Mouse (Mus musculus) hindbrain, embryonic 12.5 days (tissue): ENCODE results near the gene Tpk1. TPM values are rescaled to one million over a fixed set of nuclear protein-coding genes. Genes with fewer than 3 reads are reported as not detected.
A peak's percentile ranks its signal among the peaks of the same experiment; 100 is the strongest.

Experiments used
- ATAC-seq: fragments of 200-750 bp; cut with Nextera tagmentation; 2 replicates; pipeline ENCODE4 v1.8.0; 2017; ENCODE audit warnings: moderate TSS enrichment; ENCODE audit not compliant: low FRiP score
- H3K27ac ChIP-seq: fragments of 300-500 bp; sonication (generic); 2 replicates; pipeline ENCODE4 v1.5.1; 2016; ENCODE audit warnings: mild to moderate bottlenecking
- H3K27me3 ChIP-seq: fragments of 300-500 bp; sonication (generic); 2 replicates; pipeline ENCODE4 v1.6.1; 2016; ENCODE audit warnings: mild to moderate bottlenecking
- H3K36me3 ChIP-seq: fragments of 300-500 bp; sonication (generic); 2 replicates; pipeline ENCODE4 v1.6.1; 2016; ENCODE audit warnings: mild to moderate bottlenecking
- H3K4me1 ChIP-seq: fragments of 300-500 bp; sonication (generic); 2 replicates; pipeline ENCODE4 v1.6.1; 2016
- H3K4me2 ChIP-seq: fragments of 300-500 bp; sonication (generic); replicated peaks from 2 replicates; pipeline ENCODE4 v1.6.1; 2016; ENCODE audit warnings: mild to moderate bottlenecking
- H3K4me3 ChIP-seq: fragments of 300-500 bp; sonication (generic); 2 replicates; pipeline ENCODE4 v1.5.1; 2016; ENCODE audit warnings: mild to moderate bottlenecking
- H3K9ac ChIP-seq: fragments of 300-500 bp; sonication (generic); 2 replicates; pipeline ENCODE4 v1.6.1; 2016; ENCODE audit warnings: mild to moderate bottlenecking, moderate library complexity
- H3K9me3 ChIP-seq: fragments of 300-500 bp; sonication (generic); replicated peaks from 2 replicates; pipeline ENCODE4 v1.6.1; 2016; ENCODE audit warnings: mild to moderate bottlenecking
- WGBS: fragments of 180-500 bp; shearing (Covaris S2); methylation state at CpG from one replicate; pipeline ENCODE4 v1.1.7; 2016; 5-methylcytosine and 5-hydroxymethylcytosine counted together
- polyA plus RNA-seq: library from polyadenylated mRNA; unstranded; fragments of >200 nt; fragmentation: Nextera tagmentation; extraction: Ambion mirVana; gene quantifications from 2 replicates; pipeline ENCODE4 v1.2.1, GENCODE M21; 2016

The Tpk1 gene
- polyA plus RNA-seq, 1 experiment from 2014 or later, result 7.2 TPM

DNA sequence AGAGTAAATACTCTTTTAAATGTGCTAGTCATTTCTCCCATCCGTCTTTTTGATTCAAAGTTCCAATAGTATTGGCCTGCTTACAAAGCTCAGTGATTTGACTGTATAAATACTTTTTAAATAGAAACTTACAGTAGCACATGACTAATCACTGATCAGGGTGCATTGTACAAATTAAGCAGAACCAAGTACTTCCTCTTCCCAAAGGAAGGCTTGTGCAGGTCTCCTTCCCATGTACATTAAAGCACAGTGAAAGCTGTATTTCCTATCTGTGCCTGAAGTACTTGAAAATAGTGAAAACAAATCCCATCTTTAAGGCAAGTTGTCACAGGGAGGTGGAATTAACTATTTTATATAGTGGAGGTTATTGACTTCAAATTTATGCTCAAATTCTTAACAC is 119.5 kb downstream of the Tpk1 start:
- Histone ChIP-seq H3K9ac (no peak overlapping the region), H3K4me2 (no peak overlapping the region), H3K9me3 (no peaks in the 10 kb centered on the region), H3K4me1 (no peaks in the 10 kb centered on the region), H3K27me3 (no peaks in the 10 kb centered on the region), H3K27ac (no peak overlapping the region), H3K4me3 (no peak overlapping the region), H3K36me3 (no peaks in the 10 kb centered on the region)
- 94% methylated on average over 1 of the region's 1 CpGs for WGBS
- no peak for ATAC-seq

DNA sequence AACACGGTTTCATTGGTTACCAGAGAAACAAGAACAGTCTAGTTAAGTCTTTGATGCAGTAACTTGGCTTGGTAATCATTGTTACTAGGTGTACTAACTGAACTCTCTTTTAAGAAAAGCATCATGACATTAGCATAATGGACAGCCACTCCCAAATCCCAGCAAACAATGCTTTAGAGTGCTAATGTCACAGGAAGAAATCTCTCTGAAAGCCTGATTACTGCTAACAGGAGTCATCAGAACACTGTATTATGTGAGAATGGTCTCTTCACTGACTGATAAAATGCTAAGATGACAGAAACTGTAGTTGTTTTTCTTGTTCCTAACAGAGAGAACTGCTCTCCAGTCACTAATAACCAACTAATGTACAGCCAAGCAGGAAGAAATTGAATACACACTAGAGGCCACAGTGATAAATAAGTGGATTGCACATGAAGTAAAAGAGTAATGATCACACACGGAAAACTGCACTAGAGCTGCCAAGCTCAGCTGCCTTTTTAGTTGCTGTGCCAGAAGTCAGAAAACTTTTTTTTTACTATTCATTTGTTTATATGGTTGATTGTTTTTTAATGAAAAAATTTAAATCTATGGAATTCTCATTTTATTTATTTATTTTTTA is 128.7 kb downstream of the Tpk1 start:
- Histone ChIP-seq H3K9ac (no peak overlapping the region), H3K27ac (no peak overlapping the region), H3K4me2 (no peak overlapping the region), H3K4me3 (no peak overlapping the region), H3K36me3 (no peaks in the 10 kb centered on the region), H3K27me3 (no peaks in the 10 kb centered on the region), H3K4me1 (no peaks in the 10 kb centered on the region), H3K9me3 (no peaks in the 10 kb centered on the region)
- 90% methylated on average over 2 of the region's 2 CpGs for WGBS
- no peak for ATAC-seq

GRCm38 (mm10) chr6:43535459-43535858 is 130.6 kb downstream of the Tpk1 start:
- no peaks in the 10 kb centered on the region for H3K9me3 ChIP-seq
- ATAC-seq, result no peak
- WGBS, result 95% methylated on average over 2 of the region's 2 CpGs
- H3K27me3 ChIP-seq, result no peaks in the 10 kb centered on the region
- H3K36me3 ChIP-seq, result no peaks in the 10 kb centered on the region
- no peak overlapping the region for H3K4me2 ChIP-seq
- no peaks in the 10 kb centered on the region for H3K4me1 ChIP-seq
- H3K27ac ChIP-seq, result no peak overlapping the region
- no peak overlapping the region for H3K4me3 ChIP-seq
- H3K9ac ChIP-seq, result no peak overlapping the region

DNA sequence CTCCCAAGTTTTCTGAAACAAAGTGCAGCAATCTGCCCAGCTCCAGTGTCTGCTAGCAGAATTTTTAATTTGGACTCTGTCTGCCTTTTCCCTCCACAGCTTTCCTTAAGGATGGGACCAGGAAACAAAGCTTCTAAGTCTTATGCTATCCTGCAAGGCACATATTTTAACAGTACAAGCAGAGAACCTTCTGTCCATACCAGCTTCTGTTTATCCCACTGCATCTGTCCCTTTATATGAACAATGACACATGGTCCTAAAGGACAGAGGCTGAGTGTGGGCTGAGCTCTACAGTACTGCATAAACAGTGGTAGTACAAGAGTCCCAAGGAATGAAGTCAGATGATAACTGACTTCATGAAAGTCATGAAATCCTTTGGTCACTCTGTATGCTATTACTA is 132.8 kb downstream of the Tpk1 start:
- Histone ChIP-seq H3K36me3 (no peaks in the 10 kb centered on the region), H3K4me1 (no peaks in the 10 kb centered on the region), H3K4me2 (no peak overlapping the region), H3K9ac (no peak overlapping the region), H3K9me3 (no peaks in the 10 kb centered on the region), H3K4me3 (no peak overlapping the region), H3K27ac (no peak overlapping the region), H3K27me3 (no peaks in the 10 kb centered on the region)
- no peak for ATAC-seq

DNA sequence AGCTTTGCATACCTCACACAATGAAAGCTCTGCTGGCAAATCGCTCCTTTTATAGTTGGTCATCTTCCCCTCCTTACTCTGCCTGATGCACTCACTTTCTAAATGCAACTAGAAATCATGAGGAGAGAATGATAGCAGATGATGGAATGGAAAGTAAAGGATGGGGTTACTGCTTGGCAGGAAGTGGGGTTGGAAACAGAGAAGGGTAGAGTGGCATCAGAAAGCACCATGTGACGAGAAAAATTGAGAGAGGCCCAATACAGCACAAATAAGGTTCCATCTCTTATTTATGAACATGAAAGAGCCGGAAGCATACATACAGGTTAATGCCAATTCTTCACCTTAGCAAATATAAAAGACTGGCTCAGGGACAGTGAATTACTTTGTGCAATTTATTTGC is 133.3 kb downstream of the Tpk1 start:
- WGBS, result 85% methylated on average over 3 of the region's 3 CpGs
- H3K4me2 ChIP-seq, result no peak overlapping the region
- no peaks in the 10 kb centered on the region for H3K9me3 ChIP-seq
- no peaks in the 10 kb centered on the region for H3K27me3 ChIP-seq
- H3K4me3 ChIP-seq, result no peak overlapping the region
- H3K36me3 ChIP-seq, result no peaks in the 10 kb centered on the region
- no peak overlapping the region for H3K27ac ChIP-seq
- no peak overlapping the region for H3K9ac ChIP-seq
- no peaks in the 10 kb centered on the region for H3K4me1 ChIP-seq
- no peak for ATAC-seq

- H3K36me3 ChIP-seq, result no peaks in the 10 kb centered on the region
- H3K4me1 ChIP-seq, result no peaks in the 10 kb centered on the region
- ATAC-seq, result no peak
- H3K9ac ChIP-seq, result no peak overlapping the region
- no peaks in the 10 kb centered on the region for H3K9me3 ChIP-seq
- no peak overlapping the region for H3K4me2 ChIP-seq
- H3K4me3 ChIP-seq, result no peak overlapping the region
- H3K27ac ChIP-seq, result no peak overlapping the region
- no peaks in the 10 kb centered on the region for H3K27me3 ChIP-seq
Observed at GRCm38 (mm10) chr6:43531996-43532395, 134.1 kb downstream of the Tpk1 start.

GRCm38 (mm10) chr6:43528996-43529395 is 137.1 kb downstream of the Tpk1 start:
- Histone ChIP-seq H3K9ac (no peak overlapping the region), H3K4me2 (no peak overlapping the region), H3K4me3 (no peak overlapping the region), H3K4me1 (no peaks in the 10 kb centered on the region), H3K27me3 (no peaks in the 10 kb centered on the region), H3K27ac (no peak overlapping the region), H3K36me3 (no peaks in the 10 kb centered on the region), H3K9me3 (no peaks in the 10 kb centered on the region)
- 77% methylated on average over 3 of the region's 3 CpGs for WGBS
- no peak for ATAC-seq

GRCm38 (mm10) chr6:43525028-43525427 is 141.1 kb downstream of the Tpk1 start:
- Histone ChIP-seq H3K27me3 (no peaks in the 10 kb centered on the region), H3K9ac (no peak overlapping the region), H3K36me3 (no peaks in the 10 kb centered on the region), H3K9me3 (no peaks in the 10 kb centered on the region), H3K4me2 (no peak overlapping the region), H3K4me3 (no peak overlapping the region), H3K4me1 (peaks cover 5% of the 10 kb centered on the region; the same call in 1 of the 2 replicates), H3K27ac (no peak overlapping the region)
- no peak for ATAC-seq
- WGBS, result 68% methylated on average over 2 of the region's 2 CpGs

DNA sequence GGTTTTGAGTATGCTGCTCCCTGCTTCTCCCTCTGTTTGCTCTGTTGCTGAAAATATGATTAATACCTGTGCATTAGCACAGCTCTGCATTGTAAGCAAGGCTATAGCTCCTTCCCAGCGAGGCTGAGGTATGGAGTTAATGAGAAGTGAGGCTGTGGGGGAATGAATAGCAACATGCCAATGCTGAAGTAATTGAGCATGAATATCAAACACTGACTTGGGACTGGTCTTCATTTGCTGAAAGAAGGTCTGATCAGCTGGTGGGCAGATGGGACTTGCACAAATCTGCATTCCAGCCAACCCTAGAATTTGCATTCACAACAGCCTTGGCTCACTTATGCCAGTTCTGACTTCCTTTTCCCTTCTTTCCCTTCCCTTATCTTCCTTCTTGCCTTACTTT is 144.0 kb downstream of the Tpk1 start:
- no peak overlapping the region for H3K4me2 ChIP-seq
- H3K9ac ChIP-seq, result no peak overlapping the region
- ATAC-seq, result peak; percentile 69; the same call in 1 of the 2 replicates
- no peaks in the 10 kb centered on the region for H3K9me3 ChIP-seq
- H3K4me3 ChIP-seq, result no peak overlapping the region
- H3K4me1 ChIP-seq, result peaks cover 5% of the 10 kb centered on the region; the same call in 1 of the 2 replicates
- WGBS, result 13% methylated on average over 1 of the region's 1 CpGs
- H3K36me3 ChIP-seq, result no peaks in the 10 kb centered on the region
- H3K27me3 ChIP-seq, result no peaks in the 10 kb centered on the region
- H3K27ac ChIP-seq, result no peak overlapping the region

DNA sequence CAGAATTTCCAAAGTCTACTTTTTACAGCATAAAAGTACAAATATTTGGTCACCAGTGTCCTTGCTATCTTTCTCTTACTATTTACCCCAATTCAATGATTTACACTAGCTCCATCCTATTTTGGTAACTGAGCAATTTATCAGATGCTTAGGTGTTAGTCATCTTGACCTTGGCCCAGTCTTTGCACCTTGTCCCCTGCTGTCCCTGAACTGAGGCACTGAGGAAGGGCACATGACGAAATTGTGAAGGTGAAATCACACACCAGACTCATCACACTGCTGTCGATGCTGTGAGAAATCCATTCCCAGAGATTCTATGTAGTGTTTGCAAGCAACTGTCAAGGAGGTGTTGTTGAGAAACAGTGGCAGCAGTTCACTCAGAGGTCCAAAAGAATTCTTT is 145.9 kb downstream of the Tpk1 start:
- Histone ChIP-seq H3K4me1 (peaks cover 5% of the 10 kb centered on the region; the same call in 1 of the 2 replicates), H3K9me3 (no peaks in the 10 kb centered on the region), H3K9ac (no peak overlapping the region), H3K36me3 (no peaks in the 10 kb centered on the region), H3K27ac (no peak overlapping the region), H3K27me3 (no peaks in the 10 kb centered on the region), H3K4me2 (no peak overlapping the region), H3K4me3 (no peak overlapping the region)
- 59% methylated on average over 2 of the region's 2 CpGs for WGBS
- ATAC-seq, result no peak

- no peak for ATAC-seq
- Histone ChIP-seq H3K9ac (no peak overlapping the region), H3K4me1 (peaks cover 5% of the 10 kb centered on the region; the same call in 1 of the 2 replicates), H3K36me3 (no peaks in the 10 kb centered on the region), H3K27me3 (no peaks in the 10 kb centered on the region), H3K4me3 (no peak overlapping the region), H3K4me2 (no peak overlapping the region), H3K9me3 (no peaks in the 10 kb centered on the region), H3K27ac (no peak overlapping the region)
Observed at GRCm38 (mm10) chr6:43518378-43518777, 147.7 kb downstream of the Tpk1 start.

GRCm38 (mm10) chr6:43517316-43517655 is 148.8 kb downstream of the Tpk1 start:
- no peaks in the 10 kb centered on the region for H3K27me3 ChIP-seq
- 92% methylated on average over 2 of the region's 2 CpGs for WGBS
- no peak for ATAC-seq
- peaks cover 5% of the 10 kb centered on the region; the same call in 1 of the 2 replicates for H3K4me1 ChIP-seq
- no peak overlapping the region for H3K9ac ChIP-seq
- H3K27ac ChIP-seq, result no peak overlapping the region
- H3K4me3 ChIP-seq, result no peak overlapping the region
- no peak overlapping the region for H3K4me2 ChIP-seq
- H3K9me3 ChIP-seq, result no peaks in the 10 kb centered on the region
- no peaks in the 10 kb centered on the region for H3K36me3 ChIP-seq

DNA sequence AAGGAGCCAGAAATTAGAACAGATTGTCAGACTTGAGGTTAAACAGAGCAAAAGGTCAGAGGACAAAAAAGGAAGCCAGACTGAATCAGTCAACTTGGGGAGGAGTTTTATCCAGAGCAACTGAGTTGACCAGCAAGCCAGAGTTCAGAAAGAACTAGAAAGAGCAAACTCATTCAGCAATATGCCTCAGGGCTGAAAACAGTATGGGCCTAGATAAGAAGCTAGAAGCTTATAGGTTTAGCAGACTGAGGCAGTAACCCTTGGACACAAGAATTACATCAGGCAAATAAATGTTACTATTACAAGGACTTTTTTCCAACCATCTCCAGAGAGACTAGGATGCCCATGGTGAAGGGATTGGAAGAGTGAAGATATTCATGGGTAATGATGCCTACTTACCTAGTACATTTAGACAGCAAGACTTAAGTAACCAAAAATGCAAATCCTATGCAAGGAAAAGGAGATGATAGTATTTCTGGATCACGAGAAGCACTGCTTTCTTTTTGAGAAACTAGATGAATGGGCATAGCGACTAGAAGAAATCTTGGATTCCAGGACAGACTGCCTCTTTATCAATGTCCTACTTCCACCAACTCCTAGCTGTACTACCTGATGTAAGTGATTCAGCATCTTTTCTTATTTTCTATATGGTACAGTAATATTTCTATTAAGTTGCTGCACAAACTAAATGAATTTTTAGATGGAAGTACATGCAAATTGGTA is 149.3 kb downstream of the Tpk1 start:
- Histone ChIP-seq H3K9me3 (no peaks in the 10 kb centered on the region), H3K27ac (no peak overlapping the region), H3K4me2 (no peak overlapping the region), H3K4me3 (no peak overlapping the region), H3K27me3 (no peaks in the 10 kb centered on the region), H3K4me1 (peaks cover under 1% of the 10 kb centered on the region; the same call in 1 of the 2 replicates), H3K36me3 (no peaks in the 10 kb centered on the region), H3K9ac (no peak overlapping the region)
- WGBS, result 89% methylated on average over 2 of the region's 2 CpGs
- ATAC-seq, result no peak
